Mouse (Mus musculus) MEL (cell line): ENCODE measurements around the gene Slc44a3. TPM values are rescaled to one million over a fixed set of nuclear protein-coding genes. Genes with fewer than 3 reads are reported as not detected.

Experiments used
- DNase-seq: peaks from one replicate; pipeline ENCODE4 v3.0.0; 2011; ENCODE audit warnings: low read depth, low spot score
- H3K27ac ChIP-seq: 2 replicates; pipeline ENCODE4 v1.5.1; 2012; ENCODE audit warnings: low read depth, mild to moderate bottlenecking, control low read depth, low read length, moderate library complexity; ENCODE audit not compliant: control insufficient read depth
- H3K27me3 ChIP-seq, 2 experiments: fragments of 150-350 bp in 1 of 2; sonication (generic) in 1 of 2; 2 replicates each; pipeline ENCODE4 v1.6.1; 2012; ENCODE audit warnings: low read length in 2 of 2, mild to moderate bottlenecking in 2 of 2, improper control_type of control experiment in 1 of 2, moderate library complexity in 1 of 2; ENCODE audit not compliant: insufficient read depth in 2 of 2, control insufficient read depth in 1 of 2
- H3K36me3 ChIP-seq, 2 experiments: 2 replicates each; pipeline ENCODE4 v1.6.1; 2012 to 2014; ENCODE audit warnings: low read length in 2 of 2, improper control_type of control experiment in 1 of 2, inconsistent platforms in 1 of 2, mild to moderate bottlenecking in 1 of 2; ENCODE audit not compliant: insufficient read depth in 2 of 2, control insufficient read depth in 1 of 2
- H3K4me1 ChIP-seq, 2 experiments: fragments of 150-350 bp in 1 of 2; sonication (generic) in 1 of 2; 2 replicates each; pipeline ENCODE4 v1.6.1; 2012; ENCODE audit warnings: low read length in 2 of 2, improper control_type of control experiment in 1 of 2, mild to moderate bottlenecking in 1 of 2; ENCODE audit not compliant: insufficient read depth in 2 of 2, control insufficient read depth in 1 of 2
- H3K4me3 ChIP-seq, 2 experiments: fragments of 150-350 bp in 1 of 2; sonication (generic) in 1 of 2; 2 replicates each; pipeline ENCODE4 v1.5.1; 2012; ENCODE audit warnings: low read depth in 2 of 2, low read length in 2 of 2, mild to moderate bottlenecking in 2 of 2, moderate library complexity in 2 of 2, control low read depth in 1 of 2, improper control_type of control experiment in 1 of 2; ENCODE audit not compliant: control insufficient read depth in 1 of 2, insufficient read depth in 1 of 2
- H3K79me2 ChIP-seq: 2 replicates; pipeline ENCODE4 v1.6.1; 2012; ENCODE audit warnings: mild to moderate bottlenecking, low read length, moderate library complexity; ENCODE audit not compliant: control insufficient read depth, poor library complexity, insufficient read depth
- H3K9ac ChIP-seq: 2 replicates; pipeline ENCODE4 v1.6.1; 2012; ENCODE audit warnings: low read depth, mild to moderate bottlenecking, control low read depth, low read length, moderate library complexity; ENCODE audit not compliant: control insufficient read depth, poor library complexity, severe bottlenecking
- H3K9me3 ChIP-seq: fragments of 150-350 bp; sonication (generic); replicated peaks from 2 replicates; pipeline ENCODE4 v1.6.1; 2012; ENCODE audit warnings: mild to moderate bottlenecking, low read length, improper control_type of control experiment, moderate library complexity; ENCODE audit not compliant: insufficient read depth
- BHLHE40 ChIP-seq: IDR thresholded peaks from 2 replicates; pipeline ENCODE4 v1.6.1; 2012; ENCODE audit warnings: low read depth, mild to moderate bottlenecking, inconsistent platforms, low read length, improper control_type of control experiment, borderline replicate concordance
- CHD1 ChIP-seq: IDR thresholded peaks from 2 replicates; pipeline ENCODE4 v1.6.1; 2012; ENCODE audit warnings: low read depth, mild to moderate bottlenecking, inconsistent platforms, low read length, improper control_type of control experiment
- CHD2 ChIP-seq: IDR thresholded peaks from 2 replicates; pipeline ENCODE4 v1.6.1; 2011; ENCODE audit warnings: low read length, improper control_type of control experiment
- CTCF ChIP-seq, 3 experiments: IDR thresholded peaks in 2 of 3; conservative IDR thresholded peaks in 1 of 3; 2 replicates each; pipeline ENCODE4 v1.5.1; 2011 to 2012; ENCODE audit warnings: low read length in 3 of 3, low read depth in 2 of 3, mild to moderate bottlenecking in 2 of 3, improper control_type of control experiment in 1 of 3, inconsistent platforms in 1 of 3, mixed read lengths in 1 of 3, moderate library complexity in 1 of 3; ENCODE audit not compliant: control insufficient read depth in 1 of 3, insufficient read depth in 1 of 3, poor library complexity in 1 of 3, severe bottlenecking in 1 of 3
- E2F4 ChIP-seq: IDR thresholded peaks from 2 replicates; pipeline ENCODE4 v1.6.1; 2011; ENCODE audit warnings: low read depth, low read length, improper control_type of control experiment, borderline replicate concordance
- ELF1 ChIP-seq: IDR thresholded peaks from 2 replicates; pipeline ENCODE4 v1.6.1; 2014; ENCODE audit warnings: low read depth, mild to moderate bottlenecking, inconsistent platforms, low read length, improper control_type of control experiment, moderate library complexity
- EP300 ChIP-seq, 2 experiments: IDR thresholded peaks; 2 replicates each; pipeline ENCODE4 v1.6.1; 2011; ENCODE audit warnings: improper control_type of control experiment in 2 of 2, low read length in 2 of 2, low read depth in 1 of 2, mild to moderate bottlenecking in 1 of 2
- HCFC1 ChIP-seq: IDR thresholded peaks from 2 replicates; pipeline ENCODE4 v1.6.1; 2012; ENCODE audit warnings: low read depth, mild to moderate bottlenecking, inconsistent platforms, low read length, improper control_type of control experiment, moderate library complexity
- JUND ChIP-seq: IDR thresholded peaks from 2 replicates; pipeline ENCODE4 v1.6.1; 2011; ENCODE audit warnings: low read depth, mild to moderate bottlenecking, improper control_type of control experiment, low read length
- KAT2A ChIP-seq: conservative IDR thresholded peaks from 2 replicates; pipeline ENCODE4 v1.6.1; 2012; ENCODE audit warnings: low read depth, low read length, improper control_type of control experiment, inconsistent platforms
- MAFK ChIP-seq: IDR thresholded peaks from 2 replicates; pipeline ENCODE4 v1.6.1; 2011; ENCODE audit warnings: low read depth, mild to moderate bottlenecking, low read length, improper control_type of control experiment, borderline replicate concordance
- MAX ChIP-seq: IDR thresholded peaks from 2 replicates; pipeline ENCODE4 v1.6.1; 2011; ENCODE audit warnings: low read length, improper control_type of control experiment
- MEF2A ChIP-seq: IDR thresholded peaks from 2 replicates; pipeline ENCODE4 v1.6.1; 2014; ENCODE audit warnings: low read depth, mild to moderate bottlenecking, inconsistent platforms, low read length, improper control_type of control experiment; ENCODE audit not compliant: poor library complexity, insufficient replicate concordance, severe bottlenecking; ENCODE audit errors: extremely low read depth
- MXI1 ChIP-seq: IDR thresholded peaks from 2 replicates; pipeline ENCODE4 v1.6.1; 2011; ENCODE audit warnings: mild to moderate bottlenecking, low read depth, low read length, improper control_type of control experiment
- MYB ChIP-seq: IDR thresholded peaks from 2 replicates; pipeline ENCODE4 v1.6.1; 2011; ENCODE audit warnings: mild to moderate bottlenecking, low read depth, low read length, improper control_type of control experiment
- POLR2A ChIP-seq, 2 experiments: IDR thresholded peaks; 2 replicates each; pipeline ENCODE4 v1.6.1; 2011 to 2012; ENCODE audit warnings: low read length in 2 of 2, mild to moderate bottlenecking in 2 of 2, control low read depth in 1 of 2, improper control_type of control experiment in 1 of 2, low read depth in 1 of 2, moderate library complexity in 1 of 2; ENCODE audit not compliant: control insufficient read depth in 1 of 2, insufficient read depth in 1 of 2, poor library complexity in 1 of 2
- POLR2AphosphoS2 ChIP-seq: IDR thresholded peaks from 2 replicates; pipeline ENCODE4 v1.6.1; 2011; ENCODE audit warnings: low read length, improper control_type of control experiment
- POLR2AphosphoS5 ChIP-seq: IDR thresholded peaks from 2 replicates; pipeline ENCODE4 v1.6.1; 2012; ENCODE audit warnings: low read depth, borderline replicate concordance, mild to moderate bottlenecking, inconsistent platforms, low read length, moderate library complexity, mixed read lengths
- SIN3A ChIP-seq: IDR thresholded peaks from 2 replicates; pipeline ENCODE4 v1.6.1; 2012; ENCODE audit warnings: low read length, improper control_type of control experiment, inconsistent platforms
- UBTF ChIP-seq: IDR thresholded peaks from 2 replicates; pipeline ENCODE4 v1.6.1; 2012; ENCODE audit warnings: low read depth, mild to moderate bottlenecking, inconsistent platforms, low read length, improper control_type of control experiment, moderate library complexity, borderline replicate concordance; ENCODE audit not compliant: insufficient read depth
- USF1 ChIP-seq: IDR thresholded peaks from 2 replicates; pipeline ENCODE4 v1.6.1; 2014; ENCODE audit warnings: low read depth, mild to moderate bottlenecking, inconsistent platforms, low read length, improper control_type of control experiment, moderate library complexity
- USF2 ChIP-seq, 2 experiments: IDR thresholded peaks; 2 replicates each; pipeline ENCODE4 v1.6.1; 2011 to 2012; ENCODE audit warnings: improper control_type of control experiment in 2 of 2, low read length in 2 of 2, borderline replicate concordance in 1 of 2, inconsistent platforms in 1 of 2, low read depth in 1 of 2, mild to moderate bottlenecking in 1 of 2; ENCODE audit not compliant: insufficient read depth in 1 of 2
- ZMIZ1 ChIP-seq: IDR thresholded peaks from 2 replicates; pipeline ENCODE4 v1.6.1; 2012; ENCODE audit warnings: low read depth, mild to moderate bottlenecking, inconsistent platforms, low read length, improper control_type of control experiment, moderate library complexity
- polyA plus RNA-seq, 2 experiments: library from polyadenylated mRNA; stranded (reverse) in 1 of 2; unstranded in 1 of 2; fragments of >175 nt in 1 of 2; fragments of >200 nt in 1 of 2; gene quantifications; 2 replicates each; pipeline versions ENCODE4 v1.2.1 to v1.2.4; 2012; ENCODE audit warnings: low replicate concordance in 2 of 2, low read depth in 1 of 2; ENCODE audit not compliant: insufficient read length in 2 of 2, insufficient read depth in 1 of 2, missing spikeins in 1 of 2
- total RNA-seq: library from RNA; depleted of rRNA; stranded (reverse); fragments of 300-350 nt; gene quantifications from 2 replicates; pipeline ENCODE4 v1.2.3, GENCODE M21; 2012

Slc44a3 gene
- total and polyA plus RNA-seq, 3 experiments, result 0.08 to 0.11 TPM; not detected in 1

DNA sequence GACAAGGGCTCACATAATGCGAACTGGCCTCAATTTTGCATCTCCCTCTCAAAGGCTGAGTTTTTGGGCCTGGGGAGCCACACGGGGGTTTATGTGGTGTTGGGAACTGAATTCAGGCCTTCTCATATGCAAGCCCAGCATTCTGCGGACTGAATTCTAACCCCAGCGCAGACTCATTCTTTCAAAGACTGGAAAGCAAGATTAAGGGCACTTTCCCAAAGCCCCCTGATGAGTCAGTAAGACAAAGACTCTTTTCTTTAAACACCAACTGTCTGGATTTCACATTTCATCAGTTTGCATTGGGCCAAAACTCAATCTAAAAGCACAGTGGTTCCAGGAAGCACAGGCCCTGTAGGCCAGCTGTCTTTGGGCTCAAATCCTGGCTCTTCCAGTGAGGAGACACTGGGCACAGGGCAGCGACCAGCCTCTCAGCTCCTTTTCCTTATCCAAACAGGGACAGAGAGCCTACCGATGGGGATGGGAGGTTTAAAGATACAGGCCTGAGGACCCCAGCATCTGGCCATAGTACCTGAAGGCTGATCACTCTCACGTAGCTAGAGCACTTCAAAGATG, 67.4 kb downstream of the Slc44a3 start:
- no peaks in the 10 kb centered on the region for H3K79me2 ChIP-seq
- DNase-seq, result no peak
- TF ChIP-seq MYB (no peak), POLR2AphosphoS5 (no peak)
- no peak overlapping the region for H3K9ac ChIP-seq
- no peak overlapping the region for H3K4me3 ChIP-seq
- H3K36me3 ChIP-seq, result no peaks in the 10 kb centered on the region; a peak in 1 of 4 replicates
- H3K9me3 ChIP-seq, result no peaks in the 10 kb centered on the region
- no peaks in the 10 kb centered on the region for H3K4me1 ChIP-seq
- H3K27ac ChIP-seq, result no peak overlapping the region
- H3K27me3 ChIP-seq, result no peaks in the 10 kb centered on the region; a peak in 1 of 4 replicates

DNA sequence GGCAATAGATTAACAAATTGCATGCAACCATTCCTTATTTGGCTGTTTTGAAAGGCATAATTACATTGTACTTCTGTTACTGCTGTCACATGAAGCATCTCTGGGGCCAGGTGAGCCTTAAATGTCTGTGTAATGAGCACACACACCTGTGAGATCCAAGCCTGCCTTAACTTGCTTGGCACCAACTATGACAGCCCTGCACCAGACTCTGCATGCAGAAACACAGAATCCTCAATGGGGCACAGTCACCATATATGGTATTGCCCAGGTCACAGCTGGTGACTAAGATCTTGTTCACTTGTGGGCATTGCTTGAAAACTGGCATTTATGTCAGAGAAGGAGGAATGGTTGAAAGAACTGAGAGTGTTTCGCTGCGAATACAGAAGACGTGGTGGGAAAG, 69.4 kb downstream of the Slc44a3 start:
- Histone ChIP-seq H3K9ac (no peak overlapping the region), H3K4me3 (no peak overlapping the region), H3K27ac (no peak overlapping the region), H3K36me3 (no peaks in the 10 kb centered on the region), H3K9me3 (no peaks in the 10 kb centered on the region), H3K4me1 (no peaks in the 10 kb centered on the region), H3K27me3 (no peaks in the 10 kb centered on the region; a peak in 2 of 4 replicates), H3K79me2 (no peaks in the 10 kb centered on the region)
- DNase-seq, result no peak
- TF ChIP-seq CHD2 (no peak), E2F4 (no peak), KAT2A (no peak), EP300 (IDR thresholded peaks at IDR 0.05; ENCODE audit: low read depth in 1 of 2, low read length in 2 of 2) (no peak), UBTF (no peak), SIN3A (no peak), HCFC1 (no peak), MAX (no peak)

DNA sequence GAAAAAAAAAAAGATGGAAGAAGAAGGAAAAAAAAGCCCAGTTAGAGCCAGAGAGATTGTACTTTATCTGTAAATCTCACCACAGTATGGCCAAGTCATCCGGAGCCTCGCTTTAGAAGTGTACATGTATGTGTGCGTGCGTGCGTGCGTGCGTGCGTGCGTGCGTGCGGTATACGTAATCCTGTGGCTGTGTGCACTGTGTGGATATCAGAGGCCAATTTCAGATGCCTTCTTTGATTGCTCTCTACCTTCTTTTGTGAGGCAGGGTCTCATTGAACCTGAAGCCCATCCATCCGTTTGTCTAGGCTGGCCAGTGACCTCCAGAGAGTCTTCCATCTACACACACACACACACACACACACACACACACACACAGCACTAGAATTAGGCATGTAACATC, 70.7 kb downstream of the Slc44a3 start:
- Histone ChIP-seq H3K4me1 (no peaks in the 10 kb centered on the region), H3K9ac (no peak overlapping the region), H3K9me3 (no peaks in the 10 kb centered on the region), H3K4me3 (no peak overlapping the region), H3K79me2 (no peaks in the 10 kb centered on the region), H3K36me3 (no peaks in the 10 kb centered on the region), H3K27ac (no peak overlapping the region), H3K27me3 (no peaks in the 10 kb centered on the region; a peak in 2 of 4 replicates)
- no peak for DNase-seq
- TF ChIP-seq HCFC1 (no peak), POLR2AphosphoS5 (no peak), CTCF (IDR thresholded peaks at IDR 0.05 in 2 of 3, conservative IDR thresholded peaks at IDR 0.05 in 1 of 3; ENCODE audit: control insufficient read depth in 1 of 3, insufficient read depth in 1 of 3, low read depth in 2 of 3, low read length in 3 of 3, poor library complexity in 1 of 3, severe bottlenecking in 1 of 3) (no peak), POLR2A (IDR thresholded peaks at IDR 0.05; ENCODE audit: control insufficient read depth in 1 of 2, insufficient read depth in 1 of 2, low read depth in 1 of 2, low read length in 2 of 2, poor library complexity in 1 of 2) (no peak), MXI1 (no peak), ELF1 (no peak), MAFK (no peak), EP300 (IDR thresholded peaks at IDR 0.05; ENCODE audit: low read depth in 1 of 2, low read length in 2 of 2) (no peak), USF2 (IDR thresholded peaks at IDR 0.05; ENCODE audit: borderline replicate concordance in 1 of 2, insufficient read depth in 1 of 2, low read depth in 1 of 2, low read length in 2 of 2) (no peak), BHLHE40 (no peak), POLR2AphosphoS2 (no peak), JUND (no peak), ZMIZ1 (no peak), KAT2A (no peak), USF1 (no peak), MEF2A (no peak), SIN3A (no peak), CHD1 (no peak)
